Mouse (Mus musculus) small intestine, adult 2 months (tissue): Measurements from ENCODE around the gene Msi2. TPM values are rescaled to one million over a fixed set of nuclear protein-coding genes. Genes with fewer than 3 reads are reported as not detected.
A peak's percentile ranks its signal among the peaks of the same experiment; 100 is the strongest.

Source experiments
- H3K27ac ChIP-seq: fragments of 200-500 bp; 2 replicates; pipeline ENCODE4 v1.5.1; 2012; ENCODE audit warnings: low read depth, low read length, control low read depth, inconsistent platforms; ENCODE audit not compliant: insufficient read depth
- H3K27me3 ChIP-seq: fragments of 200-500 bp; 2 replicates; pipeline ENCODE4 v1.6.1; 2012; ENCODE audit warnings: mild to moderate bottlenecking, moderate library complexity, low read length, inconsistent platforms; ENCODE audit not compliant: control insufficient read depth, insufficient read depth
- H3K36me3 ChIP-seq: fragments of 200-500 bp; 2 replicates; pipeline ENCODE4 v1.6.1; 2012; ENCODE audit warnings: mild to moderate bottlenecking, low read length, control low read depth, inconsistent platforms; ENCODE audit not compliant: control insufficient read depth, insufficient read depth
- H3K4me1 ChIP-seq: fragments of 200-500 bp; 2 replicates; pipeline ENCODE4 v1.6.1; 2012; ENCODE audit warnings: low read length, inconsistent platforms, mixed read lengths; ENCODE audit not compliant: control insufficient read depth, insufficient read depth, insufficient read length
- H3K4me3 ChIP-seq: fragments of 200-500 bp; 2 replicates; pipeline ENCODE4 v1.5.1; 2012; ENCODE audit warnings: low read depth, mild to moderate bottlenecking, control low read depth, inconsistent platforms, low read length, moderate library complexity
- CTCF ChIP-seq: fragments of 200-500 bp; IDR thresholded peaks from 2 replicates; pipeline ENCODE4 v1.5.1; 2012; ENCODE audit warnings: low read depth, mild to moderate bottlenecking, control low read depth, inconsistent platforms, low read length, moderate library complexity, mixed read lengths; ENCODE audit not compliant: insufficient replicate concordance, insufficient read length; ENCODE audit errors: extremely low read depth
- POLR2A ChIP-seq: fragments of 200-500 bp; IDR thresholded peaks from 2 replicates; pipeline ENCODE4 v1.6.1; 2012; ENCODE audit warnings: low read depth, mild to moderate bottlenecking, control low read depth, inconsistent platforms, low read length, moderate library complexity
- WGBS: fragments of 180-500 bp; shearing (Covaris S2); methylation state at CpG from one replicate; pipeline ENCODE4 v1.1.7; 2018; 5-methylcytosine and 5-hydroxymethylcytosine counted together
- polyA plus RNA-seq: library from polyadenylated mRNA; depleted of rRNA; stranded (reverse); fragments of >200 nt; gene quantifications from 2 replicates; pipeline ENCODE4 v1.2.3, GENCODE M21; 2012

The Msi2 gene
- polyA plus RNA-seq, 1 experiment, result 8.8 TPM

DNA sequence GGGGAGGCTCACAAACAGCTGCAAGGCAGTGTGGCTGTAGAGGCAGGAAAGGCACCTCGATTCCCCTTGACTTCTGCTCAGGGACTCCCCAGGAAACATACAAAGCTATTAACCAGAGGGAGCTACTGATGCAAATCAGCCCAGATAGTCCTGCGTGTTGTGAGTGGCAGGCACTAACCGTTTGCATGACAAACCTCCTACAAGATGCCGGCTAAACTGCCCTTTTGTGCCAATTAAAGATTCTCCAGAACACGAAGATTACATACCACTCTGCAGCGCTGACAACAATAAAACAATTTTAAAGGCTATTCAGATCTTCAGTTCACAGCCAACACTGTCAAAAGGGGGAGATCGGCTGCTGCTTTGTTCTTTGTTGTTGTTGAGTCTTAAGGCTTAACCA is 191.6 kb downstream of the Msi2 start:
- H3K4me3 ChIP-seq, result no peak overlapping the region
- H3K4me1 ChIP-seq, result peaks cover 4% of the 10 kb centered on the region
- H3K36me3 ChIP-seq, result no peaks in the 10 kb centered on the region
- no peaks in the 10 kb centered on the region for H3K27me3 ChIP-seq
- TF ChIP-seq CTCF (no peak), POLR2A (no peak)
- no peak overlapping the region for H3K27ac ChIP-seq
- WGBS, result 62% methylated on average over 7 of the region's 7 CpGs

DNA sequence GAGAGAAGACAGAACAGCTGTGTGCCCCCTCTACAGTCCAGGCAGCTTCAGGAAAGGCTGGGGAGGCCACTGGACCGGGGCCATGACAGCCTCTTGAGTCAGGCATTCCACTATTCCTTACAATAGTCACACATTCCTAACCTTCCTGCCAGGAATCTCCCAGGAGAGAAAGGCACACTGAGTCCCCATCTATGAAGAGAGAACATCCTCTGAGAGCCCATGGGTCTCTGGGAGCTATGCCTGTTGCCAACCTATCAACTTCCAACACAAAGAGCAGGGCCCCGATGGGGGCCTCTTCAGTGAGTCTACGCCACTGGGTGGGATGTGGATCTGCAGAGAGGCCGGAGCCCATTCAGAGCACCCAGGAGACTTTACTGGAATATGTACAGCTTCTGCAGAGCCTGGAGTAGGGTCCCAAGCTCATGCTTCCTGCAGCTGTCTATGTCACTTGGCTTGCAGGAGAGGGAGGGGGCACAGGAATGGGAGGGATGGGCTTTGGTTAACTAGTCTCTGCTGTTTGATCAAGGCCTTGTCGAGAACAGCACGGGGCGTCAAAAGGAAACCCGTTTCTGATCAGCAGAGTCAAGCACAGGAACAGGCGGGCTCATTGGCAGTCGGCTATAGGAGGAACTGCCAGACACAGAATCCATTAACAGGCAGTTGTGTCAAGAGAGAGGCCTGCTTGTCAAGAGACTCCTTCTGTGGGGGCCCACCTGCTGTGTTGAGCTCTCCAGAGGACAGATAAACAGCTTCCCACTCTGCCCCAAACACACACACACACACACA is 193.3 kb downstream of the Msi2 start:
- Histone ChIP-seq H3K27me3 (no peaks in the 10 kb centered on the region), H3K27ac (peak overlapping the region; percentile 33; the same call in 1 of the 2 replicates), H3K4me3 (no peak overlapping the region), H3K36me3 (no peaks in the 10 kb centered on the region), H3K4me1 (peaks cover 4% of the 10 kb centered on the region)
- 64% methylated on average over 10 of the region's 10 CpGs for WGBS
- no peak for TF ChIP-seq POLR2A
- TF ChIP-seq CTCF, result no peak

DNA sequence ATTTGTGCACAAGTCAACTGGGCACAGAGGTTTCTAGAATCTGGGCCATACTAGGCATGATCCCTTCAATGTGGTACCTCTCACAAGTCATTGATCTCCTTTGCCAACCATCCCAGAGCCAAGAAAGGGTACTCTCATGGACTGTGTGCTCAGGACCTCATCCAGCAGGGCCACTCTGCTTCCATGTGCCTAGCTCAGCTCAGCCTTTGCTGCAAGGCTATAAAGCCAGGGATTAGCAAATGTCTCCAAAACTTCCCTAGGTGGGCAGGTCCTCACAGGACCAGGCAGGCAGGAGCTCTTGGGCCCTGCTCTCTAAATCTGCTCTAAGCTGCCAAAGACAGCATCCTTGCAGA is 193.9 kb downstream of the Msi2 start:
- Histone ChIP-seq H3K36me3 (no peaks in the 10 kb centered on the region), H3K4me1 (peaks cover 4% of the 10 kb centered on the region), H3K27me3 (no peaks in the 10 kb centered on the region), H3K4me3 (no peak overlapping the region), H3K27ac (0 out of 2 replicates have a peak overlapping the region, but pooled peaks have one; percentile 4)
- no peak for TF ChIP-seq POLR2A
- TF ChIP-seq CTCF, result no peak

DNA sequence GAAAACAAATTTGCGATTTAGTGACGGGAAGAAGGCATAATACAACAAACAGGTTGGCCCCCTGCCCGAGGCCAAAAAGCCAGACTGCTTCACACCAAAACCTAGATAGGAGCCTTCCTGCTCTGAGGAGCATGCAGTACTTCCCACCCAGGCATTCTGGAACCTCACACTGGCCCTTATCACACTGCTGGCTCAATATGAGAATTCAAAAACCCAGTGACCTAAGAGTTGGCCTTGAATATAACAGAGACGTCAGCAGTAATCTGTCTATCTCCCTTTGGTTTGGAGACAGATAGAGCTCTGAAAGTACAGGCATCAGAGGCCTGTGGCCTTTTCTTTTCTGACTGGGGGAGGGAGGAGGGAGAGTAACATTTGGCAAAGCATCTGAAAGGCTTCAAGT is 194.4 kb downstream of the Msi2 start:
- no peaks in the 10 kb centered on the region for H3K36me3 ChIP-seq
- peaks cover 4% of the 10 kb centered on the region for H3K4me1 ChIP-seq
- TF ChIP-seq POLR2A, result no peak
- TF ChIP-seq CTCF, result no peak
- no peak overlapping the region for H3K4me3 ChIP-seq
- H3K27me3 ChIP-seq, result no peaks in the 10 kb centered on the region
- 60% methylated on average over 4 of the region's 4 CpGs for WGBS
- 0 out of 2 replicates have a peak overlapping the region, but pooled peaks have one; percentile 4 for H3K27ac ChIP-seq

DNA sequence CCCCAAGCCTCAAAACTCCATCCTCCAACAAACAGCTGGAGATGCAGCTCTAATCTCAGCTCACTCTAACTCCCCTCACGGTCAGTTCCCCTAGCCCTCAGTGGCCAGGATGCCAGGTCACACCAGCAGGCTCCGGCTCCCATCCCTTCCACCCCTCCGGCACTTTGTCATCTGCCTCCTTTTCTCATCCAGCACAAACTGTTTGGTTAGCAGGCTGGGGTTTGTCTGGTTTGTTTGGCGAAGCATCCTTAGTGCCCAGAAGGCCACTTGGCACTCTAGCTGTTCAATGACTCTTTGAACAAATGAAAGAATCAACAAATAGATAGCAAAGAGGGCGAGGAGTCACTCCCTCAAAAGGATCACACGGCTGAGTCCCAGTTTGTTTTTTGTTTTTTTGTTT is 194.8 kb downstream of the Msi2 start:
- 73% methylated on average over 6 of the region's 6 CpGs for WGBS
- Histone ChIP-seq H3K27ac (no peak overlapping the region), H3K36me3 (no peaks in the 10 kb centered on the region), H3K4me1 (peaks cover 4% of the 10 kb centered on the region), H3K27me3 (no peaks in the 10 kb centered on the region), H3K4me3 (no peak overlapping the region)
- no peak for TF ChIP-seq POLR2A
- no peak for TF ChIP-seq CTCF

DNA sequence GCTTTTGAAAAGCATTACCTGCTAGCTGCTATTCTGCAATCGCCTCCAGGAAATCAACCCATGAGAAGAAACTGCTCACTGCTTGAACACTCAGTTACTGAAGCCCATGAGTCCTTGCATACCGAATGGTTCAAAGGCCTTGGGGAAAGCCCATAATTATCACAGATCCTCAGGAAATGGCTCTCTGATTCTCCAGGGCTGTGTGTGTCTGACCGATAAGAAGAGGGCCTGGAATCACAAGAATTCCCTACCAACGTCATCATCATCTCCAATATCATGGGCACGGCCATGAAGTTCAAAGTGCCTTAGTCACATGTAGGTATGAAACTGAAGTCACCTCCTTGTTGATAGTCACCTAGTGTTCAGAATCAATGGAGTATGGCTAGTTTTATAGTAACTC is 196.2 kb downstream of the Msi2 start:
- Histone ChIP-seq H3K4me1 (no peaks in the 10 kb centered on the region), H3K27me3 (no peaks in the 10 kb centered on the region), H3K4me3 (no peak overlapping the region), H3K36me3 (no peaks in the 10 kb centered on the region), H3K27ac (no peak overlapping the region)
- TF ChIP-seq POLR2A (no peak), CTCF (no peak)
- 61% methylated on average over 5 of the region's 5 CpGs for WGBS

DNA sequence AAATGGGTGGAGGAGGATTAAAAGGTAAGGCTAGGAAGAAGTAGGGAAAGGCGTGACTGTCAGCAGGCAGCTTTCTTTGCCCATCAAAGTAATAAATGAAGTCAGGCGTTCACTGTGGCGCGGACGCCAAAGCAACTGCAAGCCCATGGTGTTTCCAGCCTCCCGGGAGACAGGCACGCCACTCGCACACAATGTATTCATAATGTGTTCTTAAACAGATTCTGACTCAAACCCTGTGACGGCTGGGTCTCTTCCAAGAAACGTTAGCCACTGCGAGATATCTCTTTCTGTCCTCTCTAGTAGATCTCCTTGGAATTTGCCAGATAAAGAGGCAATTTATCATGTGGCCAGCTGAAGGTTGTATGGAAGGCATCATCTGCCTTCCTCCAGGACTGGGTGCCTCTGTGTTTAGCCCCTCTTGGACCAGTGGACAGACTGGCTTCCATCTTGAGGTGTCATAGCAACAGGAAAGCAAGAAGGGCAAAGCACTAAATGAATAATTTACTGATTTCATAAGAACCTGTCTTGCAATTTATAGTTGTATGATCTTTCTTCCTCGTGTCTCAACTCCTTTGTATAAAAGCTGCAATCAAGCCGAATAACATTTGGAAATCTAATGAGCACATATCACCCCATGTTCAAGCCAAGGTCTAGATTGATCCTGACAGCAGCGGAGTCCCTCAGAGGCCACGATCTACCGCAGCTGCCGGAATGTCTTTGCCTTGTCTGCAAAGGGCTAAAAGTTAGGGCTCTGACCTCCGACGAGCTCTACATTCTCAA is 197.2 kb downstream of the Msi2 start:
- WGBS, result 86% methylated on average over 19 of the region's 19 CpGs
- Histone ChIP-seq H3K4me1 (no peaks in the 10 kb centered on the region), H3K36me3 (no peaks in the 10 kb centered on the region), H3K4me3 (no peak overlapping the region), H3K27me3 (no peaks in the 10 kb centered on the region), H3K27ac (no peak overlapping the region)
- TF ChIP-seq CTCF, result no peak
- no peak for TF ChIP-seq POLR2A
